Mouse (Mus musculus) right cerebral cortex, adult 2 months (tissue): ENCODE data around the gene Slamf9.
A peak's percentile ranks its signal among the peaks of the same experiment; 100 is the strongest.

Experiments
- DNase-seq, 2 experiments: peaks; one replicate each; pipeline ENCODE4 v3.0.0; 2021 to 2022; ENCODE audit warnings: low spot score in 2 of 2

Slamf9 gene

GRCm38 (mm10) chr1:172475054-172475741, at the start of gene Slamf9:
Slamf9 (plus strand) TSS chr1:172475358.
- DNase-seq = no peak

GRCm38 (mm10) chr1:172426419-172426818, 48.7 kb upstream of the Slamf9 start:
- no peak for DNase-seq

GRCm38 (mm10) chr1:172427841-172428240, 47.3 kb upstream of the Slamf9 start:
- DNase-seq = no peak

- no peak for DNase-seq
Measured at GRCm38 (mm10) chr1:172428614-172429013, 46.5 kb upstream of the Slamf9 start.

GRCm38 (mm10) chr1:172430731-172431220, 44.4 kb upstream of the Slamf9 start:
- no peak for DNase-seq

GRCm38 (mm10) chr1:172431836-172432586, 43.1 kb upstream of the Slamf9 start:
- DNase-seq = no peak

GRCm38 (mm10) chr1:172432587-172432955, 42.6 kb upstream of the Slamf9 start:
- DNase-seq = no peak

GRCm38 (mm10) chr1:172433012-172433850, 41.9 kb upstream of the Slamf9 start:
- no peak for DNase-seq

GRCm38 (mm10) chr1:172433851-172434165, 41.4 kb upstream of the Slamf9 start:
- no peak for DNase-seq

GRCm38 (mm10) chr1:172436785-172437184, 38.4 kb upstream of the Slamf9 start:
- DNase-seq = peak in 1 of 2 experiments; percentile 4

- no peak for DNase-seq
Measured at GRCm38 (mm10) chr1:172438621-172439020, 36.5 kb upstream of the Slamf9 start.

GRCm38 (mm10) chr1:172440521-172440920, 34.6 kb upstream of the Slamf9 start:
- DNase-seq = no peak

- DNase-seq = no peak
Measured at GRCm38 (mm10) chr1:172441935-172442445, 33.2 kb upstream of the Slamf9 start.

GRCm38 (mm10) chr1:172450226-172450625, 24.9 kb upstream of the Slamf9 start:
- DNase-seq = no peak

GRCm38 (mm10) chr1:172450848-172451470, 24.2 kb upstream of the Slamf9 start:
- no peak for DNase-seq

GRCm38 (mm10) chr1:172452911-172453310, 22.2 kb upstream of the Slamf9 start:
- DNase-seq = no peak

GRCm38 (mm10) chr1:172453810-172454209, 21.3 kb upstream of the Slamf9 start:
- no peak for DNase-seq

- DNase-seq = no peak
Measured at GRCm38 (mm10) chr1:172455416-172455815, 19.7 kb upstream of the Slamf9 start.

GRCm38 (mm10) chr1:172456001-172456677, 19.0 kb upstream of the Slamf9 start:
- no peak for DNase-seq

- DNase-seq = no peak
Measured at GRCm38 (mm10) chr1:172457196-172457595, 18.0 kb upstream of the Slamf9 start.

GRCm38 (mm10) chr1:172458041-172458440, 17.1 kb upstream of the Slamf9 start:
- no peak for DNase-seq
